Mouse (Mus musculus) limb, embryonic 12.5 days (tissue): ENCODE results near the gene Cdhr3. TPM values are rescaled to one million over a fixed set of nuclear protein-coding genes. Genes with fewer than 3 reads are reported as not detected.

Experiments
- ATAC-seq: fragments of 200-750 bp; cut with Nextera tagmentation; 2 replicates; pipeline ENCODE4 v1.8.0; 2017; ENCODE audit warnings: low read depth, moderate TSS enrichment; ENCODE audit not compliant: insufficient number of reproducible peaks, insufficient read depth, low FRiP score, low TSS enrichment
- H3K27ac ChIP-seq: fragments of 300-500 bp; sonication (generic); 2 replicates; pipeline ENCODE4 v1.5.1; 2016; ENCODE audit warnings: mild to moderate bottlenecking, moderate library complexity
- H3K27me3 ChIP-seq: fragments of 300-500 bp; sonication (generic); 2 replicates; pipeline ENCODE4 v1.6.1; 2016; ENCODE audit warnings: mild to moderate bottlenecking, moderate library complexity
- H3K36me3 ChIP-seq: fragments of 300-500 bp; sonication (generic); 2 replicates; pipeline ENCODE4 v1.6.1; 2016; ENCODE audit warnings: mild to moderate bottlenecking, moderate library complexity
- H3K4me1 ChIP-seq: fragments of 300-500 bp; sonication (generic); replicated peaks from 2 replicates; pipeline ENCODE4 v1.6.1; 2016
- H3K4me2 ChIP-seq: fragments of 300-500 bp; sonication (generic); 2 replicates; pipeline ENCODE4 v1.6.1; 2016; ENCODE audit warnings: mild to moderate bottlenecking, moderate library complexity
- H3K4me3 ChIP-seq: fragments of 300-500 bp; sonication (generic); replicated peaks from 2 replicates; pipeline ENCODE4 v1.5.1; 2016; ENCODE audit warnings: mild to moderate bottlenecking
- H3K9ac ChIP-seq: fragments of 300-500 bp; sonication (generic); replicated peaks from 2 replicates; pipeline ENCODE4 v1.6.1; 2016; ENCODE audit warnings: mild to moderate bottlenecking, moderate library complexity
- H3K9me3 ChIP-seq: fragments of 300-500 bp; sonication (generic); 2 replicates; pipeline ENCODE4 v1.6.1; 2016; ENCODE audit warnings: mild to moderate bottlenecking, moderate library complexity
- WGBS: fragments of 180-500 bp; shearing (Covaris S2); methylation state at CpG from one replicate; pipeline ENCODE4 v1.1.7; 2016; 5-methylcytosine and 5-hydroxymethylcytosine counted together
- polyA plus RNA-seq: library from polyadenylated mRNA; unstranded; fragments of >200 nt; fragmentation: Nextera tagmentation; extraction: Ambion mirVana; gene quantifications from 2 replicates; pipeline ENCODE4 v1.2.1, GENCODE M21; 2016

Gene Cdhr3
- 0.35 TPM in 1 of 2 replicates, not detected in the other for polyA plus RNA-seq

- Histone ChIP-seq H3K36me3 (no peaks in the 10 kb centered on the region), H3K4me1 (no peaks in the 10 kb centered on the region), H3K9ac (no peak within 1 kb of the TSS), H3K4me2 (no peak within 1 kb of the TSS), H3K27ac (no peak within 1 kb of the TSS), H3K9me3 (no peaks in the 10 kb centered on the region), H3K27me3 (0 out of 2 replicates have a peak, but pooled peaks cover 4% of the 10 kb centered on the region), H3K4me3 (no peak within 1 kb of the TSS)
- WGBS: 46% methylated on average over 6 of the region's 6 CpGs
- ATAC-seq: no peak
These were observed at the start of gene Cdhr3 for GRCm38 (mm10) chr12:33092775-33093174. Cdhr3 (minus strand) TSS chr12:33092875.

DNA sequence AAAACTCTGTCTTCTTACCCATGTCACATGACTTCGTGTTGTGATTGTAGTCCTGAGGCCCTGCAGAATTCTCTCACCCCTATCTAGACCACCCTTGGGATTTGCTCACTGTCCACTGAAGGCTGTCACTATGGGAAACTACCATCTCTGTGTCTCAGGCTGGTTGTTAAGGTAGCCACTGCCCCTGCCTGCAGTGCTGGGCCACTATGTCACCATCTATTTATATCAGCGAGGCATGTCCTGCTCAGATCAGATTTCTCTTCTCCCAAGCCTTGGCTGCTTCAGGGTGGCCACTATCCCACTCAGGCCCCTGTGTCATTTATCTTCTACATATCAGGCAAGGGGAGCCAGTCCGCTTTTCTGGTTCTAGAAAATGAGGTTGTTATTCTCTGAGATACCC lies 46.4 kb upstream of the Cdhr3 start:
- Histone ChIP-seq H3K27ac (no peak overlapping the region), H3K9ac (no peak overlapping the region), H3K9me3 (no peaks in the 10 kb centered on the region), H3K4me1 (no peaks in the 10 kb centered on the region), H3K36me3 (no peaks in the 10 kb centered on the region), H3K4me2 (no peak overlapping the region), H3K4me3 (no peak overlapping the region), H3K27me3 (no peaks in the 10 kb centered on the region)
- WGBS: 78% methylated on average over 3 of the region's 3 CpGs
- ATAC-seq: no peak

GRCm38 (mm10) chr12:33137857-33138256 lies 45.2 kb upstream of the Cdhr3 start:
- Histone ChIP-seq H3K27ac (no peak overlapping the region), H3K27me3 (no peaks in the 10 kb centered on the region), H3K4me2 (no peak overlapping the region), H3K36me3 (no peaks in the 10 kb centered on the region), H3K9ac (no peak overlapping the region), H3K9me3 (no peaks in the 10 kb centered on the region), H3K4me3 (no peak overlapping the region), H3K4me1 (no peaks in the 10 kb centered on the region)
- 93% methylated on average over 1 of the region's 1 CpGs for WGBS
- ATAC-seq: no peak

- H3K4me1 ChIP-seq: 0 out of 2 replicates have a peak, but pooled peaks cover 3% of the 10 kb centered on the region
- no peaks in the 10 kb centered on the region for H3K27me3 ChIP-seq
- WGBS: 65% methylated on average over 7 of the region's 7 CpGs
- no peak overlapping the region for H3K9ac ChIP-seq
- H3K4me3 ChIP-seq: no peak overlapping the region
- no peak for ATAC-seq
- no peak overlapping the region for H3K4me2 ChIP-seq
- no peaks in the 10 kb centered on the region; the same call in 1 of the 2 replicates for H3K9me3 ChIP-seq
- no peak overlapping the region for H3K27ac ChIP-seq
- H3K36me3 ChIP-seq: no peaks in the 10 kb centered on the region
These were observed 39.1 kb upstream of the Cdhr3 start for GRCm38 (mm10) chr12:33131796-33132195.

GRCm38 (mm10) chr12:33130401-33130800 lies 37.7 kb upstream of the Cdhr3 start:
- ATAC-seq: no peak
- H3K27ac ChIP-seq: no peak overlapping the region
- H3K36me3 ChIP-seq: no peaks in the 10 kb centered on the region
- H3K9me3 ChIP-seq: no peaks in the 10 kb centered on the region; the same call in 1 of the 2 replicates
- H3K4me1 ChIP-seq: 0 out of 2 replicates have a peak, but pooled peaks cover 3% of the 10 kb centered on the region
- no peaks in the 10 kb centered on the region for H3K27me3 ChIP-seq
- 34% methylated on average over 8 of the region's 8 CpGs for WGBS
- no peak overlapping the region for H3K4me3 ChIP-seq
- no peak overlapping the region for H3K4me2 ChIP-seq
- H3K9ac ChIP-seq: no peak overlapping the region

DNA sequence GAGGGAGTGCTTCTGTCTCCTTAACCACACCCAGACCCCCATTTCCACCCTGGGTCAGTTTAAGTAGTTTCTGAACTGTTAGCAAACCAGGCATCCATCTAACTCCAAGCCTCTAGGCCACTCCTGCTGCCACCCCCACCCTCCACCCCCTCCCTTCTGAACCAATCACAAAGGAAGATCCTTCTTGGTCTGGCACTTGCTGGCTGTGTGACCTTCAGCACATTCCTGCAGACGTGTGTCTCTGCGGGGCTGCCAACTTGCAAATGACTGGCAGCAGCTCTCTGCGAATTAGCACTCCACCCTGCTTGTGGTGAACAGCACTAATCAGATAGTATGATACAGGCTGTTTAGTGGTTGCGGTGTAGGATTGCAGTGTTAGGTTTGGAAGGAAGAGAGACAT lies 36.7 kb upstream of the Cdhr3 start:
- no peak overlapping the region for H3K27ac ChIP-seq
- no peak for ATAC-seq
- no peaks in the 10 kb centered on the region for H3K36me3 ChIP-seq
- no peak overlapping the region for H3K4me2 ChIP-seq
- no peak overlapping the region for H3K9ac ChIP-seq
- H3K9me3 ChIP-seq: no peaks in the 10 kb centered on the region; the same call in 1 of the 2 replicates
- H3K4me3 ChIP-seq: no peak overlapping the region
- no peaks in the 10 kb centered on the region for H3K27me3 ChIP-seq
- H3K4me1 ChIP-seq: 0 out of 2 replicates have a peak, but pooled peaks cover 3% of the 10 kb centered on the region
- WGBS: 11% methylated on average over 4 of the region's 4 CpGs

DNA sequence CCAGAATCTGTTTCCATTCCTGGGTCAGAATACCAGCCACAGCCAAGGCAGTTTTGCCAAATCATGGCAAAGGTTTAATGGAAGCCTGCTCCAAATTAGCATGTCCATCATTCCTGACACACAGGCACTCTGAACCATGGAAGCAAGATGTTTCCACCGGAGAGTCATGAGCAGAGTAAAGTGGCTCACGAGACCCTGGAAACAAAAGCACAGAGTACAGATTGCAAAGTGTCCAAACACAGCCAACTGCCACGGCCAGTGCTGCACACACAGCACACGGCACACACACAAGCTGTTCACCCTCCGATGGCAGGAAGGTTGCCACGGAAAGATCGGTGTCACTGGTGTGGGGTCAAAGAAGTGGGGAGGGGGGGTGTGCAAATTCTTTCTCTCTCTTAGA lies 36.0 kb upstream of the Cdhr3 start:
- Histone ChIP-seq H3K9me3 (no peaks in the 10 kb centered on the region; the same call in 1 of the 2 replicates), H3K4me1 (0 out of 2 replicates have a peak, but pooled peaks cover 3% of the 10 kb centered on the region), H3K27ac (no peak overlapping the region), H3K27me3 (no peaks in the 10 kb centered on the region), H3K9ac (no peak overlapping the region), H3K4me3 (no peak overlapping the region), H3K36me3 (no peaks in the 10 kb centered on the region), H3K4me2 (no peak overlapping the region)
- WGBS: 77% methylated on average over 7 of the region's 7 CpGs
- ATAC-seq: no peak

DNA sequence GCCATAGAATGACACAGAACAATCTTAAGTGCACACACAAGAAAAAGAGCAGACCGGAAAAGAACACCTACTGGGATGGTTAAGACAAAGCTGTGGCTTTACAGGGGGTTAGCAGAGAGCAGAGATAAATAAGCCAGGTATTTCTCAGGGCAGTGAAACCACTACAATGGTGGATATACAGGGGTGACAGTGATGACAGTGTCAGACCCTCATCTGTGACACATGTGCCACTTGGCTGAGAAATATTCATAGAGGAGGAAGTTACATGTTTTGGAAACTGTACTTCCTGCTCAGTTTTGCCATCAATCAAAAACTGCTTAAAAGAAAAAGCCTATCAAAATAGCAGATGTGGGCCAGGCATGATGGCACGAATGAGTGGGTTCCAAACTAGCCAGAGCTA lies 35.4 kb upstream of the Cdhr3 start:
- WGBS: 83% methylated on average over 2 of the region's 2 CpGs
- H3K27ac ChIP-seq: no peak overlapping the region
- ATAC-seq: no peak
- H3K4me3 ChIP-seq: no peak overlapping the region
- no peaks in the 10 kb centered on the region for H3K27me3 ChIP-seq
- no peak overlapping the region for H3K9ac ChIP-seq
- no peaks in the 10 kb centered on the region; the same call in 1 of the 2 replicates for H3K9me3 ChIP-seq
- H3K36me3 ChIP-seq: no peaks in the 10 kb centered on the region
- H3K4me2 ChIP-seq: no peak overlapping the region
- 0 out of 2 replicates have a peak, but pooled peaks cover 3% of the 10 kb centered on the region for H3K4me1 ChIP-seq

- H3K9me3 ChIP-seq: no peaks in the 10 kb centered on the region; the same call in 1 of the 2 replicates
- no peak overlapping the region for H3K9ac ChIP-seq
- no peaks in the 10 kb centered on the region for H3K27me3 ChIP-seq
- H3K27ac ChIP-seq: no peak overlapping the region
- H3K4me2 ChIP-seq: no peak overlapping the region
- H3K4me1 ChIP-seq: no peaks in the 10 kb centered on the region
- H3K4me3 ChIP-seq: no peak overlapping the region
- H3K36me3 ChIP-seq: no peaks in the 10 kb centered on the region
- no peak for ATAC-seq
These were observed 33.6 kb upstream of the Cdhr3 start for GRCm38 (mm10) chr12:33126243-33126642.

- H3K4me2 ChIP-seq: no peak overlapping the region
- H3K4me3 ChIP-seq: no peak overlapping the region
- no peak for ATAC-seq
- H3K9ac ChIP-seq: no peak overlapping the region
- no peaks in the 10 kb centered on the region for H3K9me3 ChIP-seq
- H3K4me1 ChIP-seq: no peaks in the 10 kb centered on the region
- 78% methylated on average over 9 of the region's 9 CpGs for WGBS
- H3K27me3 ChIP-seq: no peaks in the 10 kb centered on the region
- H3K27ac ChIP-seq: no peak overlapping the region
- H3K36me3 ChIP-seq: no peaks in the 10 kb centered on the region
These were observed 33.0 kb upstream of the Cdhr3 start for GRCm38 (mm10) chr12:33125594-33126227.

- H3K36me3 ChIP-seq: no peaks in the 10 kb centered on the region
- no peaks in the 10 kb centered on the region; the same call in 1 of the 2 replicates for H3K27me3 ChIP-seq
- peak overlapping the region; percentile 24; the same call in 1 of the 2 replicates for H3K4me2 ChIP-seq
- H3K27ac ChIP-seq: no peak overlapping the region
- no peaks in the 10 kb centered on the region for H3K9me3 ChIP-seq
- 35% methylated on average over 15 of the region's 15 CpGs for WGBS
- no peak overlapping the region for H3K4me3 ChIP-seq
- H3K9ac ChIP-seq: no peak overlapping the region
- no peak for ATAC-seq
- H3K4me1 ChIP-seq: 0 out of 2 replicates have a peak, but pooled peaks cover 3% of the 10 kb centered on the region
These were observed 26.1 kb upstream of the Cdhr3 start for GRCm38 (mm10) chr12:33118624-33119301.
